Mouse (Mus musculus): Measurements from ENCODE around the gene Dnajc13. TPM values are rescaled to one million over a fixed set of nuclear protein-coding genes. Genes with fewer than 3 reads are reported as not detected.

Dnajc13 gene
- polyA plus RNA-seq, 1 experiment: 86.3 TPM

- no peak for DNase-seq (ENCODE audit: low read depth)
- TF ChIP-seq POLR2A (IDR thresholded peaks at IDR 0.05; ENCODE audit: borderline replicate concordance, extremely low read depth, insufficient read depth, insufficient read length, poor library complexity, severe bottlenecking): no peak
- TF ChIP-seq CTCF (IDR thresholded peaks at IDR 0.05; ENCODE audit: borderline replicate concordance, extremely low read depth, insufficient read depth, insufficient read length): no peak
Observed at GRCm38 (mm10) chr9:104108571-104109143, 154.1 kb downstream of the Dnajc13 start.

GRCm38 (mm10) chr9:104107482-104107881, 155.2 kb downstream of the Dnajc13 start:
- TF ChIP-seq POLR2A (IDR thresholded peaks at IDR 0.05; ENCODE audit: borderline replicate concordance, extremely low read depth, insufficient read depth, insufficient read length, poor library complexity, severe bottlenecking) (no peak), CTCF (IDR thresholded peaks at IDR 0.05; ENCODE audit: borderline replicate concordance, extremely low read depth, insufficient read depth, insufficient read length) (no peak)
- DNase-seq (ENCODE audit: low read depth): no peak

GRCm38 (mm10) chr9:104106930-104107329, 155.8 kb downstream of the Dnajc13 start:
- no peak for DNase-seq (ENCODE audit: low read depth)
- TF ChIP-seq POLR2A (IDR thresholded peaks at IDR 0.05; ENCODE audit: borderline replicate concordance, extremely low read depth, insufficient read depth, insufficient read length, poor library complexity, severe bottlenecking) (no peak), CTCF (IDR thresholded peaks at IDR 0.05; ENCODE audit: borderline replicate concordance, extremely low read depth, insufficient read depth, insufficient read length) (no peak)

- TF ChIP-seq CTCF (IDR thresholded peaks at IDR 0.05; ENCODE audit: borderline replicate concordance, extremely low read depth, insufficient read depth, insufficient read length): no peak
- no peak for TF ChIP-seq POLR2A (IDR thresholded peaks at IDR 0.05; ENCODE audit: borderline replicate concordance, extremely low read depth, insufficient read depth, insufficient read length, poor library complexity, severe bottlenecking)
- no peak for DNase-seq (ENCODE audit: low read depth)
Observed at GRCm38 (mm10) chr9:104104986-104105385, 157.7 kb downstream of the Dnajc13 start.

- TF ChIP-seq CTCF (IDR thresholded peaks at IDR 0.05; ENCODE audit: borderline replicate concordance, extremely low read depth, insufficient read depth, insufficient read length) (no peak), POLR2A (IDR thresholded peaks at IDR 0.05; ENCODE audit: borderline replicate concordance, extremely low read depth, insufficient read depth, insufficient read length, poor library complexity, severe bottlenecking) (no peak)
- no peak for DNase-seq (ENCODE audit: low read depth)
Observed at GRCm38 (mm10) chr9:104102901-104103300, 159.8 kb downstream of the Dnajc13 start.

GRCm38 (mm10) chr9:104102301-104102700, 160.4 kb downstream of the Dnajc13 start:
- DNase-seq (ENCODE audit: low read depth): no peak
- no peak for TF ChIP-seq POLR2A (IDR thresholded peaks at IDR 0.05; ENCODE audit: borderline replicate concordance, extremely low read depth, insufficient read depth, insufficient read length, poor library complexity, severe bottlenecking)
- no peak for TF ChIP-seq CTCF (IDR thresholded peaks at IDR 0.05; ENCODE audit: borderline replicate concordance, extremely low read depth, insufficient read depth, insufficient read length)

GRCm38 (mm10) chr9:104101458-104101857, 161.3 kb downstream of the Dnajc13 start:
- DNase-seq (ENCODE audit: low read depth): no peak
- no peak for TF ChIP-seq CTCF (IDR thresholded peaks at IDR 0.05; ENCODE audit: borderline replicate concordance, extremely low read depth, insufficient read depth, insufficient read length)
- TF ChIP-seq POLR2A (IDR thresholded peaks at IDR 0.05; ENCODE audit: borderline replicate concordance, extremely low read depth, insufficient read depth, insufficient read length, poor library complexity, severe bottlenecking): no peak

Other genes with a start within 250 kb of the Dnajc13 start
- gene Gm28305, start 222.3 kb downstream of the Dnajc13 start, polyA plus RNA-seq (2012; rRNA removed): not detected in 2 replicates
- gene Uba5, start 199.8 kb downstream of the Dnajc13 start, polyA plus RNA-seq (2012; rRNA removed): 68.8 and 69.7 TPM in 2 replicates
- 8.1 and 8.6 TPM in 2 replicates for gene Acad11, start 199.6 kb downstream of the Dnajc13 start, polyA plus RNA-seq (2012; rRNA removed)
- 0.25 and 0.78 TPM in 2 replicates for gene Ackr4, start 136.0 kb downstream of the Dnajc13 start, polyA plus RNA-seq (2012; rRNA removed)
- gene Acpp, start 74.8 kb upstream of the Dnajc13 start, polyA plus RNA-seq (2012; rRNA removed): 0.23 and 0.40 TPM in 2 replicates

Measured in brain, embryonic 14.5 days (tissue).